Mouse (Mus musculus) mammary gland, adult 2 months (tissue): ENCODE data around the gene Nmrk2. TPM values are rescaled to one million over a fixed set of nuclear protein-coding genes. Genes with fewer than 3 reads are reported as not detected.

Source experiments
- polyA plus RNA-seq: library from polyadenylated mRNA; depleted of rRNA; stranded (reverse); fragments of >200 nt; gene quantifications from 2 replicates; pipeline ENCODE4 v1.2.3, GENCODE M21; 2012; ENCODE audit warnings: low replicate concordance; rRNA removed

Nmrk2 gene
- 3.4 TPM in 1 of 2 replicates, not detected in the other for polyA plus RNA-seq

DNA sequence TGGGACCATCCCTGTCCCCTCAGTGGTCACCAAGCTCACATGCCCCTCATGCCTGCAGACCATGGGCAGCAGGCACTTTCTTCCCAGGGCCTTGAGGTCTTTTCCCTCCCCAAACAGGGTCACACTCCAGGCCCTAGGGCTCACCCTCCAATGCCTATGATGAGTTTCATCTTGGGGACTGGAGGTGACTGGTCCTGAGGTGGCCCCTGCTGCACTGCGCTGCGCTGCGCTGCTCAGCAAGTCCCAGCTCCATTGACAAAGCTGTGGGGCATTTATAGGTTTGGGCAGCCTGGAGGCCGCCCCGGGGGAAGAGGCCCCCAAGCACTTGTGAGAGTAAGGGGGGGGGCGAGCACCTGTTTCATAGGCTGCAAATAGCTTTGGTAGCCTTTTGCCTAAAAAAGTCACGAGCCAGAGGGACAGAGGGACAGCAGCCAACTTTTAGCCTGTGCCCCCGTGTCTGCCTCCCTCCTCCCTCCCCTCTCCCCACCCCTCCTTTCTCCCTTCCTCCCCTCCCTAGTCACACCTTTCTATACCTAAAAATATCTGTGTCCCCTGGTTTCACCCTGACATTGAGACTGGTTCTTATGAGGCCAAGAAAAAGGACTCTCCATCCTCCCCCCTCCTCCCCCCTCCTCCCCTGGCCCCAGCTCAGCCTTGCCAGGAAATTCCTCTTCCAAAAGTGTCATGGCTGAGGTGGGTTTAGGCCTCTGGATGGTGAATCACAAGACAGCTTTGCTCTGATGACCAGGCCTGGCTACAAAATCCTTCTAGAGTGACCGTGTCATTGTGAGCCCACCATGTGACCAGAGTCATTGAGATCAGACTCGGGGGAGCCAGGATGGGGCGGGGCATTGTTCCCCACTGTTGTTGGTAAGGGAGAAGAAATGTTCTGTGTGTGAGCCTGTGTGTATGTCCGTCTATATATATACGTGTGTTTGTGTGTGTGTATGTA is at the start of gene Nmrk2:
Gene Nmrk2 (minus strand): TSS at position 245 of the 952 bp plus-strand sequence.

DNA sequence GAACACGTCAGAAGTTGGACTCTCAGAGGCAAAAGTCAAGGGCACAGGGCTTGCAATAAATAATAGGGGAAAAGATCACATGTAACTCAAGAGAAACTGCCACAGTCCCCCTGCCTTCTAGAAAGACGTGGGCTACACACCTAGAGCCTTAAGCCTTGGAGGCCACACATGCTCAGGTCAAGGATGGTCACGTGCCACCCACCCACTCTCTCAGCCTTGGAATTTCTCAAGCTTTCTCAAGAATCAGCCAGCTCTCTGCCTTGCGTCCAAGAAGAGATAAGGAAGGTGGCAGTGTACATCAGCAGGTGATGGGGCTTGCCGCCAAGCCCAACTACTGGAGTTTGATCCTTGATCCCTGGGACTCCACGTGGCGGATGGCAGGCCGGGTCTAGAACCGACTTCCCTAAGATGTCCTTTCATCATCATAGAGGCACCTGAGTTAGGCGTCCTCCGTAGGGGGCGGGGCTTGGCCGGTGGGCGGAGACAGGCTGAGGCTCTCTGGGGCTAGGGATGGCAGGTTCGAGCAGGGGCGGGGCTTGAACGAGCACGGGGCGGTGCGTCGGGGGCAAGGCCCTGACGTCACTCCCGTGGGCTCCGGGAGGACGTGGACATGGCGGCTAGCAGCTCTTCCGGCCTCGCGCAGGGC is 30.9 kb upstream of the Nmrk2 start, which contains the start of gene Zfr2:
Gene Zfr2 (plus strand): TSS at position 576 of the 646 bp plus-strand sequence.

DNA sequence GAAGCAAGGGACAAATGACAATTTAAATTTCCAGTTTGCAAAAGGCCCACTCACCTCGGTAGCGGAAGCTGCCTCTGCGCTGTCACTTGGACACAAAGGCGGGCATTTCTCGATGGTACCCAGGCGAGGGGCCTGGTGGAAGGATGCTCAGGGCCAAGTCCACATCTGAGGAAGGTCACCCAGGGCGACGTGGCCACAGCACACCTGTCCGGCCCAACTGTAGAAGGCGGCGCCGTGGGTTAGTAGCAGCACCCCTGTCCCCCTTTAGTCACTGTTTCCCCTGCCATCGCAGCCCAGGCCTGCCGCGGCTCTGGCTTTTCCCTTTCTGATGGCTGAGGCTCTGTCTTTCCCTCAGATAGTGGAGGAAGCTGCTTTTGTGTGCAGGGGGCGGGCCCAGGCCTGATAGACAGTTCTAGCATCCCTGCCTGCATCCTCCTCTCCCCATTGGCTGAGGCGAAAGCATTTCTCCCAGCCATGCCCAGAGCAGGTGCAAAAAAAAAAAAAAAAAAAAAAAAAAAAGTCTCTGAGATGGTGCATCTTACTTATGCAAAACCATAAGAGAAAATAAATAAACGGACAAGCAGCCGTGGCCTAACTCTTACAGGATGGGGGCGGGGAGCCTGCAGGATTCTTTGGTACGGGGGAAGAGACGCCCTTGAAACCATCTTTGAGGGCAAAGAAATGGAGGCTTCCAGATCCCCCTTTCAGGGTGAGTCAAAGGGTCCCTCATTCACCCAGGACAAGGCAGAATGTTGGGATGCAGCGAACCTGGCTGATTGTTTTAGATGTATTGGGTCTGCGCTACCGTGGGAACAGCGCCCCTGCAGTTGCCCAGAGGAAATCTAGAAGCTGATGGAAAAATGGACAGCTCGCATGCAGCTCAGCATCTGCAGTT is 28.8 kb upstream of the Nmrk2 start, which contains the start of gene Atcay:
Gene Atcay (minus strand): TSS at position 396 of the 895 bp plus-strand sequence.

DNA sequence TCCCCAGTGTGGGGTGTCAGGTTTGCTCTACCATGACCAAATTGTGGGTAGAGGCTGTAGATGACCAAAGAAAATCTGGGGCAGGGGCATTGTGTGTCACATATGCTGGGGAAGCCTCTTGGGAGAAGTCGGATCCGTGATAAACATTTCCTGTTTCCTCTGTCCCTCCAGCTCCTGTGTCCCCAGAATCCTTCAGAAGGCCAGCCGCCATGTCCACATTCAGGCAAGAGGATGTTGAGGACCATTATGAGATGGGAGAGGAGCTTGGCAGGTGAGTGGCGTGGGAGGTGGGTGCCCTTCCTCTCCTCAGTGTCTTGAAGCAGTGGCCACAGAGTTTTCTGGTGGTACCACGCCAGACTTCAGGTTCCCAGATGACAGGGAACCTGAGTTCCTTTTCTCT is 18.0 kb downstream of the Nmrk2 start, which contains the start of gene 4930442H23Rik:
Gene 4930442H23Rik (minus strand): TSS at position 45 of the 400 bp plus-strand sequence.

DNA sequence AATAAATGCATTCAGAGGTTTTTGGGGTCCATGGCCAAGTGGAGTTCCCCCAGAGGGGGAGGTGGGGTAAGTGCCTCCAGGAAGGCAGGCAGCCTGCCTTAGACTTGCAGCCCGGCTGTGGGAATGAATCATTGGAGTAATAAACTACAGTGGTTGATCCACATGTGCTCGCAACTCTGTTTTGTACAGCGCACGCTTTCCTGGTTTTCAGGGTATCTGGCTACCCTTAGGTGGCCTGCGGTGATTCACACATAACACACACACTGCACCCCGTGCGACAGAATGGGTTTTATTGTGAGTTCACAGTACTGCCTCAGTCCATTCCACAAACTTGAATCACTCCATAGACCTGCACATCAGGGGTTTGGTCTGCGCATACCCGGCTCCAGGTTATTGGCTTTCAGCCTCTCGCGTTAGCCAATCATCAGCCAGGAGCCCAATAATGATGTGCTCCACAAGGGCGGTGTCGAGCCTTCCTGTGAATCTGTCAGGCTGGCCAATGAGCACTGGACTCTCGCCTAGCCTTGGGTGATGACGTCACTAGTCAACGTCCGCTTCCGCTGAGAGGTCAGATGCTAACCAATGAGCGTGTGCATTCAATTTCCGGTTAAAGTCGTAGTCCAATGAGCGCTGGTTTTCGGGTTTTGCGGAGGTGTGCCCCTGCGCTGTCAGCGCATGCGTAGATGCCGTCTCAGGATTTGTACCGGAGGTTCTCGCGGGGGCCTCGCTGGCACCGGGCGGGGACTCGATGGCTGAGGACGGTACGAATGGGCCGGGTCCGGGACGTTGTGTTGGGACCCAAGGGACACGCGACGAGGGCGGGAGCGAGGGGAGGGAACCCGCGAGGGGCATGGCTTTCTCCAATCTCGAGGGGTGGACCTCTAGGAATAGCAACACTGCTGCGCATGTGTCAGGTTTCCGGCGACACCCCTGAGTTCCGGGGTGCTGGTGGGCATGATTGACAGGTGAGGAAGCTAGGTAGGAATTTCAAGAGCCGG is 19.2 kb downstream of the Nmrk2 start, which contains the start of gene Dapk3:
Gene Dapk3 (plus strand): TSS at position 670 of the 998 bp plus-strand sequence.

DNA sequence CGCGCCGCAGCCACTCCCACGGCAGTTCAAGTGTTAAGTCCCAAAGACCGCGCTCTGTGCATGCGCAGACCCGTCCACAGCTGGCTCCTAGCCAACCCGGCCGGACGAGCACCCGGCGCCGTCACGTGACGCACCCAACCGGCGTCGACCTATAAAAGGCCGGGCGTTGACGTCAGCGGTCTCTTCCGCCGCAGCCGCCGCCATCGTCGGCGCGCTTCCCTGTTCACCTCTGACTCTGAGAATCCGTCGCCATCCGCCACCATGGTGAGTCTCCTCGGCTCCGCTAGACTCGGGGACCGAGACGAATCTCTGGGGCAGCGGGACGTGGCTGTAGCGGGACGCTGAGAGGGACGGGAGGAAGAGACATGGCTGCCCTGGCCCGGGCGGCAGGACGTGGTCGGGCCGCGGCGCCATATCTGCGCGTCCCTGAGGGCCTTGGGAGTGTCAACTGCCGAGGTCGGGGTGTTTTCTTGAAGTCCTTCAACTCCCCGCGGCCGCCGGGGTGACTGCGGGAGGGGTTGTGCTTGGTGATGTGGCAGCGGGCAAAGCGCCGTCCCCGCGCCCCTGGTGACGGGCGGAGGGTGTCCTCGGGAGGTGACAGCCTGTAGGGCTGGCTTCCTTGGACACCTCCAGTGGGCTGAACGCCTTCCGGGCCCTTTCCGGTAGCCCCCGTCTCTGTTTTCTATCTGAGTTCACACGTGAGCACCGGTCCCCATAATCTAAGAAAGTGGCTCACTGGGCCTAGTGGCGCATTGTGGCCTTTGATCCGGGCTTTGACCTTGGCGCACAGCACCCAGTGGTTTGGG is 25.2 kb downstream of the Nmrk2 start, which contains the start of gene Eef2:
Gene Eef2 (plus strand): TSS at position 166 of the 806 bp plus-strand sequence.

DNA sequence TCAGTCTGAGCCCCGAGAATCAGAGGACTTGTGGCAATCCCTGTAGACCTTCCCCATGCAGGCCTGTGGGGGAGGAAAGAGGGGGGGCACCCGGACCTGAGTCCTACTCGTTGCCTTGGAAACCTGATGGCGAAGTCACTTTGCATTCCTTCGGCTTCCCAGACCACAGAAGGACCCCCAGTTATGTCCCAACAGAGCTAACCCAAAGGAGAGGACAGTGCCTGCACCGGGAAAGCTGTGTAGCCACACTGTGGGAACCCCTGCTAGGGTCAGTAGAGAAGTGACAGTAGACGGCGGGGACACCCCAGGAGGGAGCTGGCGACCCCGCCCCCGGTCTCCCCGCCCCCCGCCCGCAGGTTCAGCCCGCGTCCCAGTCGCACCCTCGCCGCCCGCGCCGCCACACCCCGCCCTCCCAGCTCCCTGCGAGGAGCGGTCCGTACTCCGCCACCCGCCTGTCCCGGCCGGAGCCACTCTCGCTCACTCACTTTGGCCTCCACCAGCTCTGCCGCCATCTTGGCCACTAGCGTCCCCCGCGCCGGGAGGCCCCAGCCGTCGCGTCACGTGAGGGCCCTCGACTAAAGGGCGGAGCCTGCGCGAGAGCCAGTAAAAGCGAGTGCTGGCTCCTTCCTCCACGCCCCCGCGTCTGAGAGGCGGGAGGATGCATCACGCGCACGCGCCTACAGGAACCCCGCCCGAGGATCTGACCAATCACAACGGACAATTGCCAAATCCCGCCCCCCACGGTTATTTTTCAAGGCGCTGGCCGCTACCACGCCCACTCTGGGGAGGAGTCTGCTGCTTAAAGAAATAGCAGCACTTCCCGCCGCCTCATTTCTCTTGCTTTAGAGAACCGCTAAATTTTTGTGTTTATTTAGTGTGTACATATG is 34.4 kb downstream of the Nmrk2 start, which contains the start of gene Pias4:
Gene Pias4 (minus strand): TSS at position 724 of the 887 bp plus-strand sequence.

Other genes with a start within 250 kb of the Nmrk2 start
- 6.4 and 7.3 TPM in 2 replicates for gene Gng7, start 187.1 kb downstream of the Nmrk2 start, polyA plus RNA-seq
- gene Diras1, start 176.4 kb downstream of the Nmrk2 start, polyA plus RNA-seq, result 0.09 and 0.27 TPM in 2 replicates
- 36.6 and 42.0 TPM in 2 replicates for gene Slc39a3, start 164.6 kb downstream of the Nmrk2 start, polyA plus RNA-seq
- 313 and 371 TPM in 2 replicates for gene Sgta, start 141.9 kb downstream of the Nmrk2 start, polyA plus RNA-seq
- gene Thop1, start 132.0 kb downstream of the Nmrk2 start, polyA plus RNA-seq, result 30.9 and 38.7 TPM in 2 replicates
- 2.5 TPM in 2 replicates for gene Creb3l3, start 103.2 kb downstream of the Nmrk2 start, polyA plus RNA-seq
- gene Map2k2, start 96.1 kb downstream of the Nmrk2 start, polyA plus RNA-seq, result 152 and 291 TPM in 2 replicates
- 45.5 and 121 TPM in 2 replicates for gene Zbtb7a, start 66.8 kb downstream of the Nmrk2 start, polyA plus RNA-seq
- gene Pias4, start 34.1 kb downstream of the Nmrk2 start, polyA plus RNA-seq, result 36.6 and 47.6 TPM in 2 replicates
- 1,357 and 1,920 TPM in 2 replicates for gene Eef2, start 25.4 kb downstream of the Nmrk2 start, polyA plus RNA-seq
- gene Dapk3, start 19.0 kb downstream of the Nmrk2 start, polyA plus RNA-seq, result 41.3 and 86.2 TPM in 2 replicates
- not detected in 2 replicates for gene 4930442H23Rik, start 18.2 kb downstream of the Nmrk2 start, polyA plus RNA-seq
- 0.98 and 1.3 TPM in 2 replicates for gene Atcay, start 28.8 kb upstream of the Nmrk2 start, polyA plus RNA-seq
- gene Zfr2, start 31.1 kb upstream of the Nmrk2 start, polyA plus RNA-seq, result 12.8 and 21.1 TPM in 2 replicates
- 6.9 and 12.2 TPM in 2 replicates for gene Matk, start 50.9 kb upstream of the Nmrk2 start, polyA plus RNA-seq
- 46.1 and 120 TPM in 2 replicates for gene Mrpl54, start 64.9 kb upstream of the Nmrk2 start, polyA plus RNA-seq
- 145 and 166 TPM in 2 replicates for gene Apba3, start 64.9 kb upstream of the Nmrk2 start, polyA plus RNA-seq
- 12.5 and 27.1 TPM in 2 replicates for gene Tjp3, start 89.5 kb upstream of the Nmrk2 start, polyA plus RNA-seq
- gene Pip5k1c, start 90.9 kb upstream of the Nmrk2 start, polyA plus RNA-seq, result 84.9 and 118 TPM in 2 replicates
- 19.2 and 33.9 TPM in 2 replicates for gene Cactin, start 119.1 kb upstream of the Nmrk2 start, polyA plus RNA-seq
- gene Tbxa2r, start 126.7 kb upstream of the Nmrk2 start, polyA plus RNA-seq, result 14.6 and 42.3 TPM in 2 replicates
- 1.7 and 2.7 TPM in 2 replicates for gene Gipc3, start 141.2 kb upstream of the Nmrk2 start, polyA plus RNA-seq
- 70.7 and 162 TPM in 2 replicates for gene Hmg20b, start 148.4 kb upstream of the Nmrk2 start, polyA plus RNA-seq
- gene Mfsd12, start 155.4 kb upstream of the Nmrk2 start, polyA plus RNA-seq, result 37.3 and 90.2 TPM in 2 replicates
- gene 4930404N11Rik, start 163.8 kb upstream of the Nmrk2 start, polyA plus RNA-seq, result 2.6 and 5.7 TPM in 2 replicates
- gene Fzr1, start 176.5 kb upstream of the Nmrk2 start, polyA plus RNA-seq, result 84.0 and 94.3 TPM in 2 replicates
- gene Dohh, start 182.4 kb upstream of the Nmrk2 start, polyA plus RNA-seq, result 66.9 and 127 TPM in 2 replicates
- 3.2 and 4.8 TPM in 2 replicates for gene Gm48551, start 182.4 kb upstream of the Nmrk2 start, polyA plus RNA-seq
- 2.1 and 6.3 TPM in 2 replicates for gene Gm48552, start 187.0 kb upstream of the Nmrk2 start, polyA plus RNA-seq
- gene Smim24, start 191.0 kb upstream of the Nmrk2 start, polyA plus RNA-seq, result 10.4 and 14.3 TPM in 2 replicates